Mouse (Mus musculus) left cerebral cortex, adult 11 months (tissue): ENCODE measurements around the gene Stxbp4.

ENCODE experiments used
- DNase-seq: peaks from one replicate; pipeline ENCODE4 v3.0.0; 2022; ENCODE audit warnings: low spot score

Stxbp4 gene

GRCm38 (mm10) chr11:90558359-90559047 lies 79.4 kb downstream of the Stxbp4 start:
- DNase-seq: no peak

- no peak for DNase-seq
Observed at GRCm38 (mm10) chr11:90556517-90556916, 81.4 kb downstream of the Stxbp4 start.

- DNase-seq: no peak
Observed at GRCm38 (mm10) chr11:90553963-90554362, 83.9 kb downstream of the Stxbp4 start.

GRCm38 (mm10) chr11:90552303-90553201 lies 85.3 kb downstream of the Stxbp4 start:
- no peak for DNase-seq

GRCm38 (mm10) chr11:90548560-90548959 lies 89.3 kb downstream of the Stxbp4 start:
- peak; percentile 22 for DNase-seq

- no peak for DNase-seq
Observed at GRCm38 (mm10) chr11:90538636-90539263, 99.1 kb downstream of the Stxbp4 start.

- DNase-seq: no peak
Observed at GRCm38 (mm10) chr11:90525311-90525710, 112.6 kb downstream of the Stxbp4 start.

- no peak for DNase-seq
Observed at GRCm38 (mm10) chr11:90521040-90521439, 116.8 kb downstream of the Stxbp4 start.

- no peak for DNase-seq
Observed at GRCm38 (mm10) chr11:90517750-90518149, 120.1 kb downstream of the Stxbp4 start.

GRCm38 (mm10) chr11:90512538-90513219 lies 125.2 kb downstream of the Stxbp4 start:
- no peak for DNase-seq

GRCm38 (mm10) chr11:90501846-90502245 lies 136.0 kb downstream of the Stxbp4 start:
- DNase-seq: no peak

- DNase-seq: no peak
Observed at GRCm38 (mm10) chr11:90499918-90500317, 138.0 kb downstream of the Stxbp4 start.

- no peak for DNase-seq
Observed at GRCm38 (mm10) chr11:90498461-90498860, 139.4 kb downstream of the Stxbp4 start.

- no peak for DNase-seq
Observed at GRCm38 (mm10) chr11:90494981-90495380, 142.9 kb downstream of the Stxbp4 start.

GRCm38 (mm10) chr11:90492511-90492910 lies 145.4 kb downstream of the Stxbp4 start:
- no peak for DNase-seq

GRCm38 (mm10) chr11:90489166-90489565 lies 148.7 kb downstream of the Stxbp4 start:
- no peak for DNase-seq

- DNase-seq: no peak
Observed at GRCm38 (mm10) chr11:90487686-90488085, 150.2 kb downstream of the Stxbp4 start.

GRCm38 (mm10) chr11:90484750-90485637 lies 152.9 kb downstream of the Stxbp4 start:
- no peak for DNase-seq

- DNase-seq: no peak
Observed at GRCm38 (mm10) chr11:90483766-90484165, 154.1 kb downstream of the Stxbp4 start.

GRCm38 (mm10) chr11:90481828-90482227 lies 156.1 kb downstream of the Stxbp4 start:
- no peak for DNase-seq

- DNase-seq: no peak
Observed at GRCm38 (mm10) chr11:90470271-90470670, 167.6 kb downstream of the Stxbp4 start.
